Mouse (Mus musculus) embryonic facial prominence, embryonic 12.5 days (tissue): ENCODE data around the gene Zfp59. TPM values are rescaled to one million over a fixed set of nuclear protein-coding genes. Genes with fewer than 3 reads are reported as not detected.
"Not testable (repeated sequence)": the region's sequence is repeated elsewhere in the genome, so short reads cannot be mapped to it uniquely, and the experiment has no call there.

Experiments used
- ATAC-seq: fragments of 200-750 bp; cut with Nextera tagmentation; 2 replicates; pipeline ENCODE4 v1.8.0; 2017; ENCODE audit not compliant: insufficient number of reproducible peaks, insufficient read depth, low FRiP score, low TSS enrichment
- H3K27ac ChIP-seq: fragments of 300-500 bp; sonication (generic); 2 replicates; pipeline ENCODE4 v1.5.1; 2016; ENCODE audit warnings: mild to moderate bottlenecking
- H3K27me3 ChIP-seq: fragments of 300-500 bp; sonication (generic); 2 replicates; pipeline ENCODE4 v1.6.1; 2016; ENCODE audit warnings: mild to moderate bottlenecking, moderate library complexity
- H3K36me3 ChIP-seq: fragments of 300-500 bp; sonication (generic); 2 replicates; pipeline ENCODE4 v1.6.1; 2016; ENCODE audit warnings: mild to moderate bottlenecking
- H3K4me1 ChIP-seq: fragments of 300-500 bp; sonication (generic); 2 replicates; pipeline ENCODE4 v1.6.1; 2016
- H3K4me2 ChIP-seq: fragments of 300-500 bp; sonication (generic); replicated peaks from 2 replicates; pipeline ENCODE4 v1.6.1; 2016; ENCODE audit warnings: mild to moderate bottlenecking, moderate library complexity
- H3K4me3 ChIP-seq: fragments of 300-500 bp; sonication (generic); 2 replicates; pipeline ENCODE4 v1.5.1; 2016; ENCODE audit warnings: mild to moderate bottlenecking
- H3K9ac ChIP-seq: fragments of 300-500 bp; sonication (generic); 2 replicates; pipeline ENCODE4 v1.6.1; 2016; ENCODE audit warnings: mild to moderate bottlenecking, moderate library complexity
- H3K9me3 ChIP-seq: fragments of 300-500 bp; sonication (generic); 2 replicates; pipeline ENCODE4 v1.6.1; 2016; ENCODE audit warnings: mild to moderate bottlenecking, moderate library complexity
- whole genome bisulfite sequencing: fragments of 180-500 bp; shearing (Covaris S2); methylation state at CpG from one replicate; pipeline ENCODE4 v1.1.7; 2016; 5-methylcytosine and 5-hydroxymethylcytosine counted together
- polyA plus RNA-seq: library from polyadenylated mRNA; unstranded; fragments of >200 nt; fragmentation: Nextera tagmentation; extraction: Ambion mirVana; gene quantifications from 2 replicates; pipeline ENCODE4 v1.2.1, GENCODE M21; 2016

Zfp59 gene
- polyA plus RNA-seq, 1 experiment from 2014 or later = 10.5 TPM

DNA sequence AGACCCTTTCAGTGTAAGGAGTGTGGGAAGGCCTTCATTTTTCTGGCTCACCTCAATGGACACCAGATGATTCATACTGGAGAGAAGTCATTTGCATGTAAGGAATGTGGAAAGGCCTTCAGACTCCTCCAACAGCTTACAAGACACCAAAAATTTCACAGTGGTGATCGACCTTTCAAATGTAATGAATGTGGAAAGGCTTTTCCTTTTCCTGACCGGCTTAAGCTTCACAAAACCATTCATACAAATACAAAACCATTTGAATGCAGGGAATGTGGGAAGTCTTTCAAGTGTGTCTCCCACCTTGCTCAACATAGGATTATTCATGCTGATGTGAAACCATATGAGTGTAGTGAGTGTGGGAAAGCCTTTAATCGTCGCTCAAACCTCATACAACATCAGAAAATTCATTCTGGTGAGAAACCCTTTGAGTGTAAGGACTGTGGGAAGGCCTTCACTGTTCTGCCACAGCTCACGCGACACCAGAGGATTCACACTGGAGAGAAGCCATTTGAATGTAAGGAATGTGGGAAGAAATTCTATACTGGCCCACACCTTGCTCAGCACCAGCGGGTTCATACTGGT lies 19.8 kb upstream of the Zfp59 start:
- no peak overlapping the region for H3K9ac ChIP-seq
- 92% methylated on average over 7 of the region's 7 CpGs for whole genome bisulfite sequencing
- H3K36me3 ChIP-seq = peaks cover 37% of the 10 kb centered on the region
- H3K9me3 ChIP-seq = no peaks in the 10 kb centered on the region
- no peak overlapping the region for H3K27ac ChIP-seq
- no peak overlapping the region for H3K4me3 ChIP-seq
- H3K4me1 ChIP-seq = no peaks in the 10 kb centered on the region
- no peak overlapping the region for H3K4me2 ChIP-seq
- no peaks in the 10 kb centered on the region for H3K27me3 ChIP-seq
- ATAC-seq = no peak

DNA sequence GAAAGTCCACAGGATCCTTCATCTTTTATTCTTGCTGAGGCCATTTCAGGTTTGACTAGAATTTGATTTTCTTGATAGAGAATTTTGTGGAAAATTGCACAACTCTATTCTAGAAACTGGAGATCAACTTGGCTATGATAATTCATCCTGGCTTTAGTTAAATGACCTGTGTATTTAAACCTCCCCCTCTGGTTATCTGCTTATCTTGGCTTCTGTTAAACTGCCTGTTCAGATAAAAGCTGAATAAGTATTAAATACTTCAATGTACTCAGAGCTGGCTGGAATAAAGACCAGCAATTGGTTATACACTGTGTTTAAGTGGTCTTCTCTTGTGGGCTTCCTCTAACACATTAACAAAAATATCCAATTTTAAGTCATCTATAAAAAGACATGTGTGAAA lies 15.8 kb upstream of the Zfp59 start:
- Histone ChIP-seq H3K4me2 (no peak overlapping the region), H3K4me3 (no peak overlapping the region), H3K9ac (no peak overlapping the region), H3K36me3 (peaks cover 17% of the 10 kb centered on the region), H3K27ac (no peak overlapping the region), H3K4me1 (no peaks in the 10 kb centered on the region), H3K27me3 (no peaks in the 10 kb centered on the region), H3K9me3 (peaks cover 4% of the 10 kb centered on the region)
- ATAC-seq = no peak

DNA sequence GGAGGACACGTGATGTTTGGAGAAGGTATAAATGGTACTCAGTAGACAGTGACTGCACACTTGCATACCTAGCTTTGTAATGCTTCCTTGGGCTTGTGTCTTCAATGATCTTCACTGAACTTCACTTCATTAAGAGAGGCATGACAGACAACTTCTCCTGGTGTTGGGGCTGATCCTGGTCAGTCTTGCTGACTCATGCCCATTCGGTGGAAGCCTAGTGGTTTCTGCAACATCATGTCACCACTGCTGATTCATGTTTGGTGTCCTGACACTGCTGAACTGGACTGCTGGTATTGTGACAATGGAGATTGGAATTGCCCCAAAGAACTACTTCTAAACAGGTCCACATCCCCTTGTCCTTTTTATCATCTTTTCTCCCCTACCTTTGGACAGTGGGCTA lies 4.3 kb upstream of the Zfp59 start:
- H3K36me3 ChIP-seq = no peaks in the 10 kb centered on the region
- no peak overlapping the region for H3K27ac ChIP-seq
- H3K9ac ChIP-seq = no peak overlapping the region
- no peaks in the 10 kb centered on the region for H3K27me3 ChIP-seq
- 83% methylated on average over 2 of the region's 2 CpGs for WGBS
- ATAC-seq = no peak
- no peak overlapping the region for H3K4me3 ChIP-seq
- no peak overlapping the region for H3K4me2 ChIP-seq
- peaks cover 1% of the 10 kb centered on the region for H3K4me1 ChIP-seq
- H3K9me3 ChIP-seq = no peaks in the 10 kb centered on the region

DNA sequence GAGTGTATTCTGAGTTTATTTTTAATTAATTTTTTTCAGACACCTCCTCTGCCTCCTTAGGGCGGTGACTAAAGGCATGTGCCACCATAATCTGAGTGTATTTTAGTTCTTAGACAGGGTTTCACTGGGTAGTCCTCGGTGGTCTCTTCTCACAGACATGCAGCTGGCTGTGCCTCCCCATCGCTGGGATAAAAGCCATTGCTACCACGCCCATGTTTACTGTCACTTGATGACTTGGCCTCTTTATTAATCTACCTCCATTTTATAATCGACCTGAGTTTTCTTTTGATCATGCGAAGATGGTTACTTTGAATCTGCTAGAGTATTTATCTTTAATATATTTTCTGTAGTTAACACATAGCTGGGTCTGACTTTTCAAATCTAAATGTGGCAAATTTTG lies 511 bp upstream of the Zfp59 start:
- peaks cover 5% of the 10 kb centered on the region for H3K4me1 ChIP-seq
- peak overlapping the region; percentile 49 for H3K4me2 ChIP-seq
- WGBS = 36% methylated on average over 6 of the region's 6 CpGs
- ATAC-seq = no peak
- H3K36me3 ChIP-seq = no peaks in the 10 kb centered on the region
- peak overlapping the region; percentile 64 for H3K4me3 ChIP-seq
- peak overlapping the region; percentile 76; the same call in 1 of the 2 replicates for H3K27ac ChIP-seq
- H3K9me3 ChIP-seq = no peaks in the 10 kb centered on the region
- H3K9ac ChIP-seq = peak overlapping the region; percentile 63
- H3K27me3 ChIP-seq = no peaks in the 10 kb centered on the region

DNA sequence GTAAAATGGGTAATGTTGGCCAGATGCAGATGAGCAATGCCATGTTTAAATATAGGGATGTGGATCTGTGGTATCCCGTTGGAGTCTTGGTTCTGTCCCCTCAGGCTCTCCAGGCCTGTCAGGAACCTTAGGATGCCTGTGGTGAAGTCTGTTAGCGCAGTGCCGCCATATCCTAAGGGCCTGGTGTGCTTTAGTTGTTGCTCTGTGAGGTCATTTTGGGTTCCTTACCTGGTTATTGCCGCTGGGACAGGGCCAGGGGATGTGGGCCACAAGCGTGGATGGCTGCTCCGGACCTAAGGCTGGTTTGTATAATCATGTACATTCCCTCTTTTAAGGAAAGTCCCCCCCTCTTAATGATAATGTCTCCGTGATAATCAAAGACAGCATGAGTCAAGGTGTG lies 1.2 kb downstream of the Zfp59 start:
- H3K27me3 ChIP-seq = no peaks in the 10 kb centered on the region
- no peak for ATAC-seq
- peaks cover 5% of the 10 kb centered on the region for H3K4me1 ChIP-seq
- H3K36me3 ChIP-seq = peaks cover 3% of the 10 kb centered on the region; the same call in 1 of the 2 replicates
- H3K9ac ChIP-seq = no peak overlapping the region
- no peak overlapping the region for H3K27ac ChIP-seq
- H3K9me3 ChIP-seq = no peaks in the 10 kb centered on the region
- peak overlapping the region; percentile 49; the same call in 1 of the 2 replicates for H3K4me2 ChIP-seq
- H3K4me3 ChIP-seq = peak overlapping the region; percentile 64
- WGBS = 95% methylated on average over 7 of the region's 7 CpGs

DNA sequence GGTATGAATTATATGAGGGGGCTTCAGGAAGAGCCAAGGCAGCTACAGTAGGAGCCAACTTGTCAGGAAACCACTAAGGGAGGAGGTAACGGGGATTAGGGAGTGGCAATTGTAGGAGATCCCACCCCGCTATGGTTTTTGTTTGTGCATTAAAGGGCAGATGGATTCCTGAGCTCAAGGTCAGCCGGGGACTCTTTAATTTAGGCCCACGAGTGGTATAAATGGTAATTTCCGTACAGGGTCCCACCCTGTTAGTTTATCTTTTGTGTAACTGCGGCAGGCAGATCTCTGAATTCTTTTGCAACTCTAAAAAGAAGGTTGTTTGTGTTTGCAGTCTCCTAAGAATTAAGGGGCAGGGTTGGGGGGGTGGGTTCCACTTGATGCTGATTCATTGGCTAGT lies 1.7 kb downstream of the Zfp59 start:
- Histone ChIP-seq H3K4me1 (peaks cover 5% of the 10 kb centered on the region), H3K9me3 (no peaks in the 10 kb centered on the region), H3K27ac (no peak overlapping the region), H3K9ac (no peak overlapping the region), H3K4me3 (no peak overlapping the region), H3K4me2 (no peak overlapping the region), H3K27me3 (no peaks in the 10 kb centered on the region), H3K36me3 (peaks cover 9% of the 10 kb centered on the region)
- WGBS = 86% methylated on average over 6 of the region's 6 CpGs
- ATAC-seq = no peak

DNA sequence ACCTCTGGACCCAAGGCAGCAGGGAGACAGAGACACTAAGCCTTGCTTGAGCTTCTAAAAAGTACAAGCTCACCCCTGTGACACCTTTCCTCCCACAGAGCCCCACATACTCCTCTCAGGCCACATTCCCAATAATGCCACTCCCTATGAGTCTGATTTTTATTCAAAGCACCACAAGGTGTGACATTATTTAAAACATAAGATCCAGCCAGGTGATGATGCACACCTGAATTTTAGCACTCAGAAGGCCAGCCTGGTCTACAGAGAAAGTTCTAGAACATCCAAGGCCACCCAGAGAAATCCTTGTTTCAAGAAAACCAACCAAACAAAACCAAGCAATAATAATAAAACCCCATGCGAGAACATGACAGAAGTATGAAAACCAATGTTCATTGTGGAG lies 18.8 kb downstream of the Zfp59 start, which contains the start of gene Zfp607a:
TSS of gene Zfp607a (plus strand) at position 301 of the 400 bp plus-strand sequence.
- H3K4me2 ChIP-seq = no peak within 1 kb of the TSS
- WGBS = 92% methylated on average over 1 of the region's 1 CpGs
- no peak within 1 kb of the TSS for H3K9ac ChIP-seq
- H3K4me3 ChIP-seq = no peak within 1 kb of the TSS
- no peak within 1 kb of the TSS for H3K27ac ChIP-seq
- peaks cover 9% of the 10 kb centered on the region; the same call in 1 of the 2 replicates for H3K4me1 ChIP-seq
- peaks cover 13% of the 10 kb centered on the region for H3K36me3 ChIP-seq
- no peaks in the 10 kb centered on the region for H3K9me3 ChIP-seq
- H3K27me3 ChIP-seq = no peaks in the 10 kb centered on the region
- no peak for ATAC-seq

DNA sequence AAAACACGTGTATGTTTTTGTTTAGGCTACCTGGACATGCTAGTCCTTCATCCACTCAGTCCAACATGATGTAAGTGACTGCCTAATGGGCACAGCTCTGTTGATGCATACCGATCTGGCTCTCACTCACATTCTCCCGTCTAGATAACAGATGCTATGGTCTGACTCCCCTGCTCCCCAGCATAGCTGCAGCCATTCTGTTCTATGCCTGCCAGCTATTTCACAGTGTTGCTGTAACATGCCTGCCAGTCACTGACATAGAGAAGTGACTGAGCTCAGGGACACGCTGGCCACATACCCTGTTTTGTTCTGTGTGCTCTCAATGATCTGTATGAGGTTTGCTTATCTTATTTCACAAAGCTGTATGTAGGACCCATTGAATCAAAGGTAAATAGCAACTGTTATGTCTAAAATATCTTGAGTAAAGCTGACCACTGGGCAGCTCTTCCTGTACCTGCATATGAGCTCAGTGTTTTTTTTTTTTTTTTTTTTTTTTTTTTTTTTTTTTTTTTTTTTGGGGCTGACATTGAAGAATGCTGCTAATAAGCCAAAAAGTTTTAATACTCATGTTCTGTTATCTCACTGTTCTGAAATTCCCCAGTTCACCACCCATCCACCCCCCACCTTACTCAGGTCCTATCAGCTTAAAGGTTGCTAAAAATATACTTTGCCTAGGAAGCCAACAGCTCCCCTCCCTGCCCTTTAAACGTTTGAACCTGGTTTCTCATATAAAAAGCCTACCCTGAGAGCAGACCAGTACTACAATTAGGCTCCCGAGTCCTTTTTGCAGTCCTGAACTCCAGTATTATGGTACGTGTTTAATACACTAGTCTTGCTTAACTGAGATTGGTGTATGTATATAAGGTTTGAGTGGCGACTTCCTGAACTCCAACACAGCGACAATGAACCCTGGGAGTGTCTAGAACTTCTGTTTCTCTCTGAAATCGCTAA lies 21.2 kb downstream of the Zfp59 start:
- peak overlapping the region; percentile 81 for H3K4me2 ChIP-seq
- H3K9ac ChIP-seq = peak overlapping the region; percentile 66; the same call in 1 of the 2 replicates
- H3K36me3 ChIP-seq = peaks cover 9% of the 10 kb centered on the region
- H3K4me3 ChIP-seq = peak overlapping the region; percentile 62
- peaks cover 9% of the 10 kb centered on the region; the same call in 1 of the 2 replicates for H3K4me1 ChIP-seq
- H3K27me3 ChIP-seq = no peaks in the 10 kb centered on the region
- no peak overlapping the region for H3K27ac ChIP-seq
- WGBS = 29% methylated on average over 10 of the region's 10 CpGs
- ATAC-seq = no peak
- H3K9me3 ChIP-seq = no peaks in the 10 kb centered on the region

DNA sequence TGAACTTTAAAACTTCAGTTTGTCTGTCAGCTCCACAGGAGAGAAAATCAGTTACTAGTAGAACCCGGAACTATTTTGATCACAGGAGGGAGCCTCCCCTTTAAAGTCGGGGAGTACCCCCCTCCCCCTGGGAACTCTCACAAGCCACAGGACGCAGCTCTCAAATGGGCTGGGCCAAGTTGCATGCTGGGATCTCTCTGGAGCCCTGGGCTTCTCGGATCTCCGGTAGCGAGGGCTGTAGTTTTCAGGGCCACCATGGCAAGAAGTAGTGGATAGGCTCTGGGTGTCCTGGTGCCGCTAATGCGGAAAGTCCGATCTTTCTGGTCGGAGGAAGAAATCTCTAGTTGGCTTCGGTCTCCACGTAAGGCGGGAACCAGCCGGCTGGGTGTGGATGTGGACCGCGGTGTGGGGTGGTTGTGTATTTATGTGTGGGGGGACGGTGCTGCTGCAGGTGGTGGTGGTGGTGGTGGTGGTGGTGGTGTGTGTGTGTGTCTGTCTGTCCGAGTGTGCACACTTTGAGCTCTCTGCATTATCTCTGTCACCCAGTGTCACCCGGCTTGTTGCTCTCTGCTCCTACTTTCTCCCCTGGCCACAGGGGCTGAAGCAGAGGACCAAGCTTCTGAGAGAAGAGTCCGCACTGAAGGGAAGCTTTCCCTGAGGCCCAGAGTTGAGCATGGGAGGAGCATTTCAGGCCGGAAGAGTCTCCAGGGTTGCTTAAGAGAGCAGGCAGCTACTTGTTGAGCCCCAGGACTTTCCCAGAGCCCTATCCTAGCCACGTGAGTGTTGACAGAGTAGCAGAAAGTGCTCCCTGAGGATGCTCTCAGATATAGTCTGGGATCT lies 22.2 kb downstream of the Zfp59 start:
- Histone ChIP-seq H3K36me3 (peaks cover 15% of the 10 kb centered on the region), H3K9me3 (no peaks in the 10 kb centered on the region), H3K4me3 (peak overlapping the region; percentile 62), H3K4me2 (peak overlapping the region; percentile 81), H3K27ac (peak overlapping the region; percentile 67), H3K9ac (peak overlapping the region; percentile 66), H3K27me3 (no peaks in the 10 kb centered on the region), H3K4me1 (peaks cover 9% of the 10 kb centered on the region; the same call in 1 of the 2 replicates)
- WGBS = 1% methylated on average over 22 of the region's 22 CpGs
- ATAC-seq = peak; percentile 84

DNA sequence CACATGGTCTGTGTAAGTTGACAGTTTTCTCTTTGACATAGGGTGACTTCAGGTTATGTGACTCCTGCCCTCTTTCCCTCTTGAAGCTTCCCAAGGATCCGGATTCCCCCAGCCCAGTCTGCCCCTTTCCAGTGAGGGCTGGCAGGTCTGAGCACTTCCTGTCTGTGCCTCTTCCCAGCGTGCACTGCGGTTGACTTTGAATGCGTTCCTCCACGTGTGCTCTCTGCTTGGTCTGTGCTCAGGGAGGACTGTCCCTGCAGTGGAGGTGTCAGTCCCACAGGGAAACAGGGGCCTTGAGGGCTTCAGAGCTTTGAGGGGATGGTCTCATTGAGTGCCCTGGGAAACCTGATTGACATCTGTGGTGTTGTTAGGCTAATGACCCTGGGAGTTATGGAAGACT lies 24.2 kb downstream of the Zfp59 start:
- not testable (repeated sequence) for H3K4me2 ChIP-seq, H3K4me3 ChIP-seq, H3K4me1 ChIP-seq, H3K9ac ChIP-seq, H3K27ac ChIP-seq, H3K27me3 ChIP-seq, H3K9me3 ChIP-seq, ATAC-seq
- peaks cover 29% of the 10 kb centered on the region for H3K36me3 ChIP-seq
- WGBS = 90% methylated on average over 5 of the region's 5 CpGs

DNA sequence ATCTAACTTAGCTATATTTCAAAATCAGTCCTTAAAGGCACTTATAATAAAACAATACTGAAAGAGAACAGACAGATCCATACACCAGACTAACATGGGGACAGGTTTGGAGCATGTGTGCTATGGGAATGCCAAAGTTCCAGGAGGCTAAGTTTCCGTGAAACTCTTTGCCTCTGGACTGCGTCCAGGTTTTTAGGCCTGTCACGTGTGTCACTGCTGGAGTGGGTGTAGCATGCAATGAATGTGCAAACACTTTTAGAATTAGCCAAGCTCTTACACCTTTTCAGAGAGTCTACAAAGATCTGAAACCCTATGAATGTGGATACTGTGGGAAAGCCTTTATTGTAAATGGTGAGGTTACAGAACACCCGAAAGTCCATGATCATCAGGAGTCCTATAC lies 43.3 kb downstream of the Zfp59 start:
- WGBS = 94% methylated on average over 4 of the region's 4 CpGs
- no peak overlapping the region for H3K4me2 ChIP-seq
- no peaks in the 10 kb centered on the region for H3K27me3 ChIP-seq
- no peaks in the 10 kb centered on the region for H3K4me1 ChIP-seq
- H3K9me3 ChIP-seq = no peaks in the 10 kb centered on the region
- no peak overlapping the region for H3K9ac ChIP-seq
- no peak for ATAC-seq
- H3K4me3 ChIP-seq = no peak overlapping the region
- H3K36me3 ChIP-seq = peaks cover 34% of the 10 kb centered on the region
- no peak overlapping the region for H3K27ac ChIP-seq
